Mouse (Mus musculus): ENCODE measurements around the gene Pgrmc2. TPM values are rescaled to one million over a fixed set of nuclear protein-coding genes. Genes with fewer than 3 reads are reported as not detected.

Pgrmc2 gene
- total RNA-seq, 2 experiments from 2014 or later: 27.5 to 30.1 TPM

- intact Hi-C loops (cut with DNase I): loop anchor here (5.0 to 10.0 kb wide), 3 partner anchors 133 to 662 kb away; partner anchors contain the start of genes D3Ertd751e, Hspa4l, Larp1b and Sclt1
- no peak for DNase-seq (ENCODE audit: low spot score)
Measured at GRCm38 (mm10) chr3:41080724-41081123, 2.1 kb downstream of the Pgrmc2 start.

- intact Hi-C loops (cut with DNase I): no loop called here
- no peak for DNase-seq (ENCODE audit: low spot score)
Measured at GRCm38 (mm10) chr3:41078673-41079072, 4.2 kb downstream of the Pgrmc2 start.

- intact Hi-C loops (cut with DNase I): no loop called here
- DNase-seq (ENCODE audit: low spot score): no peak
Measured at GRCm38 (mm10) chr3:41075376-41075775, 7.5 kb downstream of the Pgrmc2 start.

DNA sequence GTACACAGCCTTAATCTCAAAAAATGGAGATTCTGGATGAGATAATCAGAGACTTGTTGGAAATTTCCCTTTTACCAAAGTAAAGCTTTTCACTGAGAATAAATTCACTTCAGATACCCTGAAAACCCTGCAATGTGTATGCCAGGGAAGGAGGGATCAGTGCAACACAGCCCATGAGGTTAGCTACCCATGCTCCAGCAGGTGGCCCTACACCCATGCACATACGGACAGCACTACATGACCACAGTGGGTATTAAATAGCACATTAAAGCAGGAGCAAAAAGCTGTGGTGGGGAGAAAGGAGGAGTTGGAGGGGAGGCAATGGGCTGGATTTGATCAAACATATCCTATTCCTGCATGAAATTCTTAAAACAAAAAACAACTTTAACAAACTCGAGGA is 12.3 kb downstream of the Pgrmc2 start:
- intact Hi-C loops (cut with DNase I): no loop called here
- no peak for DNase-seq (ENCODE audit: low spot score)

DNA sequence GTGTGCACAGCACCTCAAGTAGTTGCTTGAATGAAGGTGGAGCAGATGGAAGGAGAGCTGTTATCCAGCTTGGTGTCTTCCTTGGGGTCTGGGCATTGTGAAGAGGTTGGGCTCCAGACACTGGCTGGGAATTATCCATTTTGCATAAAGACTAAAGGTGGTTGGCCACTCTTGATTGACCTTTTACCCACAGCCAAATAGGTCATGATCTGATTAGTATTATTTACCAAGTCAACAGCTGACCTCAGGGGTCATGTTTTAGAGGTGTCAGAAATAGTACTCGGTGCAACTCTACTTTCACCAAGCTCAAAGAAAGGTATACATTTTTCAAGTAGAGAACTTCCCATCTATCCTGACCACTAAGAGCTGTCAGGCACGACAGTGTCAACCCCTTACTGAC is 17.5 kb downstream of the Pgrmc2 start:
- intact Hi-C loops (cut with DNase I): no loop called here
- no peak for DNase-seq (ENCODE audit: low spot score)

DNA sequence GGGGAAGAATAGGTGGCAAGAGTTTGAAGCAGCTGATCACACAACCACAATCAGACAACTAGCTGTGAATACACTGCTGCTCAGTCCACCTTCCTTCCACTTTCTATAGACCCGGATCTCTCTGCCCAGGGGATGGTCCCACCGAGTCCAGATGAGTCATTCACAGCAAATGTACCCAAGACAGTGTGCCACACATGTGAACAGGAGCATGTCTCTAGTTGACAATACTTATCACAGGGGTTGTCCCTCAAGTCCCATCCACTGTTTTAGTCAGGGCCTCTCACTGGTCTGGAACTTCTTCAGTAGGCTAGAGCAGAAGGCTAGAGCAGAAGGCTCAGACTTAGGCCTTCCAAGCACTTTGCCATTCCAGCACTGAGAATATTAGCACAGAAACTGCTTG is 20.1 kb downstream of the Pgrmc2 start:
- intact Hi-C loops (cut with DNase I): no loop called here
- DNase-seq (ENCODE audit: low spot score): no peak

DNA sequence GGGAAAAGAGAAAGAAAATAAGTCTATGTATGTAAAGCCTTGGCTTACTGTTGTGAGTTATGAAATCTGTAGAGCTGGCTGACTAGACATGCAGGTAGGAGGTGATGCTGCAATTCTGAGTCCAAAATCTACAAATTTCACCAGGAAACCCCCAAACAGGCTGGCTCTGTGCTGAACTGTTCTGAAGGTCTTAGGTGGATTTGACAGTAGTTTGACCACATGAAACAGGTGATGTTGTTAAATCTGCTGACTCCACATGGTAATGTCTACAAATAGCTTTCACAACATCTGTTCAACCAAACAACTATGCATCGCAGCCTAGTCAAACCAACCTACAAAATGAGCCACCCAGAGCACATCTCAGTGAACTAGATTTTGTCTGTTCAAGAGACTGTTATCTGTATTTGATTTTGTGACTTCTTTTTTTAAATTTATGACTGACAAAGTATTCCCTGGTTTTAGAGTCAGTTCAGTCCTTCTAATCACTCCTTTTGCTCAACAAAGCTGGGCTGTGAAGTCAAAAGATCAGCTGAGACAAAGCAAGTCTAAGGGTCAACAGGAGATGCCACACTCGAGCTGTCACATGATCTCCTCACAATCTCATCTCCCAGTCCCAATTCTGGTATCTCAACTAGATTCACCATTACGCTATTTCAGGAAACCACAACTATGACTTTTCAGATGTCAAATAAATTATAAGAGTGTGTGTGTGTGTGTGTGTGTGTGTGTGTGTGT is 20.8 kb downstream of the Pgrmc2 start:
- no peak for DNase-seq (ENCODE audit: low spot score)
- intact Hi-C loops (cut with DNase I): no loop called here

DNA sequence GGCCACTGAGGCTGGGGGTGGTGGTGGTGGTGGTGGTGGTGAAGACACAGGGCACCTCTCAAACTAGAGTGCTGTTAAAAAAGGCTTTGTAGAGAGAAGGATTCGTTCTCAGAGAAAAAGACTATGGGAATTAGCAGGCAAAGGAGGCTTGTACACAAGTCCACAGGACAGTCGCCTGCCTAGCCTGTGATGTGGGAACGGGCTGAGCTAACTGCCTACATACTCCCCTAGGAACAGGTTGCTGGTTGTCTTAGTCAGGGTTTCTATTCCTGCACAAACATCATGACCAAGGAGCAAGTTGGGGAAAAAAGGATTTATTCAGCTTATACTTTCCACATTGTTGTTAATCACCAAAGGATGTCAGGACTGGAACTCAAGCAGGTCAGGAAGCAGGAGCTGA is 23.6 kb downstream of the Pgrmc2 start:
- intact Hi-C loops (cut with DNase I): no loop called here
- DNase-seq (ENCODE audit: low spot score): no peak

DNA sequence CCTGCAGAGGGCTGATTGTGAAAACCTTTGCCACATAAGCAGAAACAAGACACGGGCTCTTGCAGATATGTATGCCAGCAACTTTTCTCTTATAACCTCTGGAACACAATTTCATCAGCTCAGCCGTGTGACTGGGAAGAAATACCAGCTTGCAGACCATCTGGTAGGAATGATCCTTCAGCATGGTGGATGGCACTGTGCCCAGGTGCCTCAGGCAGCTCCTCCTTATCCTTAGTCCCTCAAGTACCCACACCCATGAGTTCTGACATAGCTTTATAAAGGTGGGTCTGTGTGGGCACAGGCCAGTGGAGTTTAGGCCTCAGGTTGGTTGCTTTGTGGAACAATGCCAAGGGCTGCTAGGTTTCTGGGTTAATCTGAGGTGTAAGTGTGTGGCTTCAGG is 24.5 kb downstream of the Pgrmc2 start:
- no peak for DNase-seq (ENCODE audit: low spot score)
- intact Hi-C loops (cut with DNase I): no loop called here

DNA sequence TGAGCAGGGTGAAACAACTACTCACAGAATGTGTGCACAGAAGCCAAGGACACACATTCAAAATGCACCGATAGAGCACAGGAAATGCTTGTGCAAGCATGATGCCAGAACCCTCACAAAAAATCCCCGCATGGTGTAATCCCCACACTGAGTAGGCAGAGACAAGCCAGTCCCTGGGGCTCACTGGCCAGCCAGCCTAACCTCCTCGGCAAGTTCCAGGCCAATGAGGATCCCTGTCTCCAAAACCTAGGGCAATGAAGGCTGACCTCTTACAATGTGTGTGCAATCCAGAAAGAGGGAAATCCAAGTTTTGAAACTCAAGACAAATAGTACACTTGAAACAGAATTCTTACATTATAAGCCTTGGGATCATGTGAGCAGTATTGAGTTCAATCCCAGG is 29.5 kb downstream of the Pgrmc2 start:
- intact Hi-C loops (cut with DNase I): no loop called here
- DNase-seq (ENCODE audit: low spot score): no peak

DNA sequence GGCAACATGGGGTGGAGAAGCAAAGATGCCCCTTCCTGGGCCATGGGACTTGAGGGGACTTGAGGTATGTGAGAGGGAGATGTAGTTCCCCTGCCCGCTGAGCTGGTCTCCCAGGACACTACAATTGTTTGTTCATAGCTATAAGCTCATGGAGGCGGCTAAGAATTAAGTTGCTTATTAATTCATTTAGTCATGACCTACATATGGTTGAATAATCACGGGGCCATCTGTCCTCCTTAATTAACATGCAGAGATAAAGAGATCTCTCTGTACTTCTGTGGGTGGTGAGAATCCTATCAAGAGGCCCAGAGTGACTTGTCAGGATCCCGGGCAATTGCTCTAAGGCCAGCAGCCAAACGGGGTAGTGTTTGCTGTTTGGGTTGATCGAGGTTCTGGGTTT is 35.0 kb downstream of the Pgrmc2 start:
- no peak for DNase-seq (ENCODE audit: low spot score)
- intact Hi-C loops (cut with DNase I): no loop called here

DNA sequence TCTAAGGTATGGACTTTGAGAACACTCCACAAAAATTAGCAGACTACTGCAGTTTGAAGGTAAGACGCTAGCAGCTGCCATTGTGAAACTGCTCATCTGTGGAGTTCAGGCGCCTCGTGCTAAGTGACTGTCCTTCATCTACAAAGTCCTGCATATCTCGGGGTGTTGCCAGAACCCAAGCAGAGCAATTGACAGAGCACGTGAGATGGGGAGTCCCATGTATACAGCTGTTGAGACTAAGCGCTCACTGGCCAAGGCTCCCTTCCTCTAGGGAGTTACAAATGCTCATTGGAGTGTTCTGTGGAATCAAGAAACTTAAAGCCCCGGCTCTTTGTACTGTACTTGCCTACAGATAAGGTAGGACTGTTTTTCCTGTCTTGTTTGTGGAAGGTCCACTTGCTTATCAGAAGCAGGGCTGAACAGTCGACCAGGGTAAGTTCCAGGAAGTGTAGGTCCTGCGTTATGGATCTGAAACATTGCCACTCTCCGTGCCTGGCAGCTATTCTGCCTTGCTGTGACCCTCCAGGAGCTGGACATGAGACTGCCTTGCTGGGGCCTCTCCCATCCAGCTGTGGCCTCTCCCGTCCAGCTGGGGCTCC is 39.0 kb downstream of the Pgrmc2 start:
- intact Hi-C loops (cut with DNase I): loop anchor here (5.0 kb wide), 1 partner anchor 138 kb away; no protein-coding TSS in a partner anchor
- no peak for DNase-seq (ENCODE audit: low spot score)

DNA sequence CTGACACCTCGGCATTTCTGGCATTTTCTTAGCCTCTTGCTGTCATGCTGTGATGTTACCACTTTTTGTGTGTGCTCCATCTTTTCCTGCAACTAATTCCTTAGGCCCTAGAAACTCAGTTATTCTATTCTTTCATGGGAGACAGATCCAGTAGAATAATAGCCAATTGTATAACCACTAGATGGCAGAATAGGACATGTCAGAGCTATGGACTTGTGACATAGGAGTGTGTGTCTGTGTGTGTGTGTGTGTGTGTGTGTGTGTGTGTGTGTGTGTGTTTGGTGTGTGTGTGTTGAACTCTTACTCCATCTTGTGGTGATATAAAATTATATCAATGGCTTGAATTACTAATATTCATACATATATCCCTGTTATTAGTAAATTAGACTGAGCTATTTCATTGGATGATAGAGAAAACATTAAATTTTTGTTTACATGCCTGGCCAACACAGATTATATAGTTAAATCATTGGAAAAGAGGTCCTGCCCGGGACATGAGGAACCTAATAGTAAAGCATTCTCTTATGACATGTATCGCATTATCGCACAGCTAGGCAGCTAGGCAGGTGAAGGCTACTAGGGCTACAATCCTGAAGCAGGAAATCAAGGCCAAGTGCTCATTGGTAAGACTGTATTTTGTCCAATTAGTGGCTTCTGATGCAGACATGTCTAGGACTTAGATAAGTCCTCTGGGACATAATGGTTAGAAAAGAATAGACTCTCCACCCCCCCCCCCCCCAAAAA is 40.5 kb downstream of the Pgrmc2 start:
- intact Hi-C loops (cut with DNase I): loop anchor here (5.0 kb wide), 1 partner anchor 140 kb away; no protein-coding TSS in a partner anchor

GRCm38 (mm10) chr3:41041241-41041640 is 41.6 kb downstream of the Pgrmc2 start:
- DNase-seq (ENCODE audit: low spot score): no peak
- intact Hi-C loops (cut with DNase I): loop anchor here (5.0 kb wide), 1 partner anchor 141 kb away; no protein-coding TSS in a partner anchor

More for the DNA sequence above, 40.5 kb downstream of the Pgrmc2 start:
- no peak for DNase-seq (ENCODE audit: low spot score)

DNA sequence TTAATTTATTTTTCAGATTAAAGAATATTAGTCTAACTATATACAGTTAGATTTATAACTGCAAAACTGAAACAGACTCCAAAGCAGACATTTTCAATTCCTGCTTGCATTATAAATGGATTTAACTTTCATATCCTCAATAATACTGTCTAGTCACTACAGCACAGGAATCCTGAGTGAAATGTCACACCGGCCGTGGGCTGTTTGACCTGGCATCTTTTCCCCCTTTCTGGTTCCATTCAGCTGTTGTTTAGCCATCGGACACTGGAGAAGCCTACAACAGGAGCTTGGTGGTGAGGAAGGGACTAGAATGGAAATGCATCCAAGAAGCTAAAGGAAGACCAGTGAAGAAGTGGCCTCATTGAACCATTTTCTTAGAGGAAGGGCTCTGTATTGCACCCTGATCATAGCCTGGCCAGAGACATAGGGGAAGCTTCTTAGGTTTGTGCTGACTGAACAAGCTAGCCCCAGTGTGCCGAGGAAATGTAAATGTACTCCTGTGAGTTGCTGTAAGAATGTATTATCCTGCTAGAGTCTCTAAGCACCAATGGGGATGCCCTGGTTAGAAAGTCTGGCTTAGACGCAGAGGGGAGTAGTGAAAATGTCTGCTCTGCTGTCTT is 44.4 kb downstream of the Pgrmc2 start:
- no peak for DNase-seq (ENCODE audit: low spot score)
- intact Hi-C loops (cut with DNase I): no loop called here

DNA sequence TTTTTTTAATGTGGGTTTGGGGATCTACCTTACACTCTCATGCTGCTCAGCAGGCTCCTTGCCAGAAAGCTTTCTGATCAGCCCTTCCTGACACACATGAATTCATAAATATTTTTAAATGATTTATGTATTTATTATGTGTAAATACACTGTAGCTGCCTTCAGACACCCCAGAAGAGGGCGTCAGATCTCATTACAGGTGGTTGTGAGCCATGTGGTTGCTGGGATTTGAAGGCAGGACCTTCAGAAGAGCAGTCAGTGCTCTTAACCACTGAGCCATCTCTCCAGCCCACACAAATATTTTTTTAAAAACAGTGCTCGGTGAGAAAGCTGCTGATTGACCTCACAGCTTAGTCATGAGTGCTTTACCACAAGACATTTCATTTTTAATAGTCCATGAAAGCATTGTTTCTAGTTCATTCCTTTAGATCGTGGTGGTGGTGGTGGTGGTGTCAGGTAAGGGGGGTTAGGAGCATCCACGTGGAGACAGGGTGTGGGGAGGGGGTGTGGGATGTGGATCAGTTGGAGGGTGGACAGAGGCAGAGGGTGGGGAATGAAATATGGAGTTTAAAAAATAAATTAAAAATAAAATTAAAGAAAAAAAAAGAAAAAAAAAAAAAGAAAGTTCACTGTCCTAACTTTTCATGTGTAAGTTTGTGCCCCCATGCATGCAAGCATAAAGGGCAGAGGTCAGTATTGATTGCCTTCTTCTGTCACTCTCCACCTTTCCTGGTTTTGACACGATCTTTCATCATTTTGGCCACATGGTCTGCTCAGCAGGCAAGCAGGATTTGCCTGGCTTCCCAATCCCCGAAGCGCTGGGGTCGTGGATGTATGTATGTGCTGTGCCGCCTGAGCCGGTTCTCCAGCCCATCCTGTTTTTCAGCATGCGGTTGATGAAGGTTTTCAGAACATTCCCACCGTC is 51.3 kb downstream of the Pgrmc2 start:
- intact Hi-C loops (cut with DNase I): no loop called here
- no peak for DNase-seq (ENCODE audit: low spot score)

- intact Hi-C loops (cut with DNase I): no loop called here
- DNase-seq (ENCODE audit: low spot score): no peak
Measured at GRCm38 (mm10) chr3:41030705-41031104, 52.1 kb downstream of the Pgrmc2 start.

- DNase-seq (ENCODE audit: low spot score): no peak
- intact Hi-C loops (cut with DNase I): no loop called here
Measured at GRCm38 (mm10) chr3:41021980-41022379, 60.9 kb downstream of the Pgrmc2 start.

DNA sequence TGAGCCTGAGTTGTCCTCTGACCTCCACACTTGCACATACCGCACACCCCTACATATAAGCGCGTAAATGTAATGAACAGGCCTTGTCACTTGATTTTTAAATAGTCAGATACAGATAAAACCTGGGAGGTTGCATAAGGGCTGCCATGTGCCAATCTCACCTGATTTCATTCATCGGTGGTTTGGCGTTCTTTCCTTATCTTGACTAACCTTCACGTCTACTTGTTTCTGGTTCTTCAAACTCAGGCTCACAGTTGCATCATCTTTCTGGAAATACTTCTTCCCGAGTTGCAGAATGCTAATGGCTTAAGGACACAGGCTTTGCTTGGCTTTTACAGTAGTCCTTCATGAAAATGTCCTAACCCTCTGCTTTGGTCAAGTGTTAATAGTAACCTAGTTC is 62.2 kb downstream of the Pgrmc2 start:
- intact Hi-C loops (cut with DNase I): no loop called here
- DNase-seq (ENCODE audit: low spot score): no peak

All from heart, postnatal 25 days (tissue).